Mouse (Mus musculus) kidney, embryonic 14.5 days (tissue): ENCODE measurements around the gene Ttc30b. TPM values are rescaled to one million over a fixed set of nuclear protein-coding genes. Genes with fewer than 3 reads are reported as not detected.

ENCODE experiments used
- ATAC-seq: fragments of 200-750 bp; cut with Nextera tagmentation; 2 replicates; pipeline ENCODE4 v1.8.0; 2017; ENCODE audit warnings: moderate number of reproducible peaks, mild to moderate bottlenecking, moderate TSS enrichment, moderate library complexity; ENCODE audit not compliant: low FRiP score, low TSS enrichment
- H3K27ac ChIP-seq: fragments of 300-500 bp; sonication (generic); 2 replicates; pipeline ENCODE4 v1.5.1; 2014; ENCODE audit warnings: low read depth, mild to moderate bottlenecking, low read length, moderate library complexity, mixed read lengths
- H3K27me3 ChIP-seq: fragments of 300-500 bp; sonication (generic); 2 replicates; pipeline ENCODE4 v1.6.1; 2014; ENCODE audit warnings: mild to moderate bottlenecking, low read length; ENCODE audit not compliant: control insufficient read depth, insufficient read depth
- H3K36me3 ChIP-seq: fragments of 300-500 bp; sonication (generic); 2 replicates; pipeline ENCODE4 v1.6.1; 2014; ENCODE audit warnings: low read length, mixed read lengths; ENCODE audit not compliant: control insufficient read depth, insufficient read depth
- H3K4me1 ChIP-seq: fragments of 300-500 bp; sonication (generic); 2 replicates; pipeline ENCODE4 v1.6.1; 2014; ENCODE audit warnings: low read length, mixed read lengths; ENCODE audit not compliant: control insufficient read depth, insufficient read depth
- H3K4me2 ChIP-seq: fragments of 300-500 bp; sonication (generic); replicated peaks from 2 replicates; pipeline ENCODE4 v1.6.1; 2014; ENCODE audit warnings: low read depth, mild to moderate bottlenecking, low read length
- H3K4me3 ChIP-seq: fragments of 300-500 bp; sonication (generic); 2 replicates; pipeline ENCODE4 v1.5.1; 2014; ENCODE audit warnings: mild to moderate bottlenecking, low read length
- H3K9ac ChIP-seq: fragments of 300-500 bp; sonication (generic); 2 replicates; pipeline ENCODE4 v1.6.1; 2014; ENCODE audit warnings: low read depth, mild to moderate bottlenecking, low read length, moderate library complexity
- H3K9me3 ChIP-seq: fragments of 300-500 bp; sonication (generic); 2 replicates; pipeline ENCODE4 v1.6.1; 2016; ENCODE audit warnings: low read length; ENCODE audit not compliant: control insufficient read depth
- WGBS: fragments of 180-500 bp; shearing (Covaris S2); extraction: QIAGEN DNeasy Blood & Tissue Kit; methylation state at CpG from one replicate; pipeline ENCODE4 v1.1.7; 2014; 5-methylcytosine and 5-hydroxymethylcytosine counted together
- polyA plus RNA-seq: library from polyadenylated mRNA; unstranded; fragments of >200 nt; fragmentation: Nextera tagmentation; extraction: Ambion mirVana; gene quantifications from 2 replicates; pipeline ENCODE4 v1.2.1, GENCODE M21; 2014

The Ttc30b gene
- polyA plus RNA-seq, 1 experiment from 2014 or later, result 10.8 TPM

- 91% methylated on average over 6 of the region's 6 CpGs for WGBS
- no peaks in the 10 kb centered on the region for H3K9me3 ChIP-seq
- no peak overlapping the region for H3K27ac ChIP-seq
- peaks cover 20% of the 10 kb centered on the region for H3K36me3 ChIP-seq
- no peaks in the 10 kb centered on the region for H3K27me3 ChIP-seq
- H3K4me2 ChIP-seq, result no peak overlapping the region
- no peaks in the 10 kb centered on the region for H3K4me1 ChIP-seq
- no peak for ATAC-seq
- no peak overlapping the region for H3K9ac ChIP-seq
- no peak overlapping the region for H3K4me3 ChIP-seq
These were observed 8.5 kb downstream of the Ttc30b start for GRCm38 (mm10) chr2:75929786-75930444.

GRCm38 (mm10) chr2:75929141-75929540 is 9.2 kb downstream of the Ttc30b start:
- Histone ChIP-seq H3K27me3 (no peaks in the 10 kb centered on the region), H3K9me3 (no peaks in the 10 kb centered on the region), H3K4me3 (no peak overlapping the region), H3K36me3 (peaks cover 20% of the 10 kb centered on the region), H3K9ac (no peak overlapping the region), H3K4me2 (no peak overlapping the region), H3K4me1 (no peaks in the 10 kb centered on the region), H3K27ac (no peak overlapping the region)
- no peak for ATAC-seq
- WGBS, result 96% methylated on average over 2 of the region's 2 CpGs

GRCm38 (mm10) chr2:75928011-75928410 is 10.4 kb downstream of the Ttc30b start:
- Histone ChIP-seq H3K27me3 (no peaks in the 10 kb centered on the region), H3K27ac (no peak overlapping the region), H3K36me3 (peaks cover 20% of the 10 kb centered on the region), H3K9me3 (no peaks in the 10 kb centered on the region), H3K4me2 (no peak overlapping the region), H3K4me1 (no peaks in the 10 kb centered on the region), H3K4me3 (no peak overlapping the region), H3K9ac (no peak overlapping the region)
- no peak for ATAC-seq
- 98% methylated on average over 3 of the region's 3 CpGs for WGBS

- Histone ChIP-seq H3K4me2 (no peak overlapping the region), H3K27me3 (no peaks in the 10 kb centered on the region), H3K9ac (no peak overlapping the region), H3K36me3 (peaks cover 24% of the 10 kb centered on the region), H3K4me1 (no peaks in the 10 kb centered on the region), H3K4me3 (no peak overlapping the region), H3K27ac (no peak overlapping the region), H3K9me3 (no peaks in the 10 kb centered on the region)
- ATAC-seq, result no peak
- WGBS, result 82% methylated on average over 5 of the region's 5 CpGs
These were observed 12.3 kb downstream of the Ttc30b start for GRCm38 (mm10) chr2:75926061-75926460.

- H3K9ac ChIP-seq, result no peak overlapping the region
- H3K9me3 ChIP-seq, result no peaks in the 10 kb centered on the region
- no peaks in the 10 kb centered on the region for H3K4me1 ChIP-seq
- H3K4me2 ChIP-seq, result no peak overlapping the region
- no peaks in the 10 kb centered on the region for H3K27me3 ChIP-seq
- ATAC-seq, result no peak
- 77% methylated on average over 4 of the region's 4 CpGs for WGBS
- no peak overlapping the region for H3K27ac ChIP-seq
- H3K4me3 ChIP-seq, result no peak overlapping the region
- H3K36me3 ChIP-seq, result peaks cover 18% of the 10 kb centered on the region
These were observed 14.5 kb downstream of the Ttc30b start for GRCm38 (mm10) chr2:75923807-75924340.

GRCm38 (mm10) chr2:75915040-75915439 is 23.3 kb downstream of the Ttc30b start:
- Histone ChIP-seq H3K9ac (no peak overlapping the region), H3K9me3 (no peaks in the 10 kb centered on the region), H3K4me2 (no peak overlapping the region), H3K4me3 (no peak overlapping the region), H3K27ac (no peak overlapping the region), H3K27me3 (no peaks in the 10 kb centered on the region), H3K4me1 (no peaks in the 10 kb centered on the region), H3K36me3 (peaks cover 37% of the 10 kb centered on the region)
- WGBS, result 98% methylated on average over 3 of the region's 3 CpGs
- no peak for ATAC-seq

- 82% methylated on average over 1 of the region's 1 CpGs for WGBS
- Histone ChIP-seq H3K9me3 (no peaks in the 10 kb centered on the region), H3K9ac (no peak overlapping the region), H3K4me1 (no peaks in the 10 kb centered on the region), H3K27ac (no peak overlapping the region), H3K4me3 (no peak overlapping the region), H3K36me3 (peaks cover 53% of the 10 kb centered on the region), H3K4me2 (no peak overlapping the region), H3K27me3 (no peaks in the 10 kb centered on the region)
- no peak for ATAC-seq
These were observed 31.2 kb downstream of the Ttc30b start for GRCm38 (mm10) chr2:75907142-75907541.

GRCm38 (mm10) chr2:75901869-75902268 is 36.5 kb downstream of the Ttc30b start:
- WGBS, result 93% methylated on average over 9 of the region's 9 CpGs
- no peak for ATAC-seq
- H3K36me3 ChIP-seq, result peaks cover 28% of the 10 kb centered on the region
- H3K4me1 ChIP-seq, result no peaks in the 10 kb centered on the region
- H3K9me3 ChIP-seq, result 0 out of 2 replicates have a peak, but pooled peaks cover 3% of the 10 kb centered on the region
- H3K27me3 ChIP-seq, result no peaks in the 10 kb centered on the region
- no peak overlapping the region for H3K27ac ChIP-seq
- no peak overlapping the region for H3K9ac ChIP-seq
- H3K4me2 ChIP-seq, result no peak overlapping the region
- H3K4me3 ChIP-seq, result no peak overlapping the region

- H3K4me2 ChIP-seq, result no peak overlapping the region
These were observed 38.1 kb downstream of the Ttc30b start for GRCm38 (mm10) chr2:75900281-75900680.

More at GRCm38 (mm10) chr2:75900281-75900680, 38.1 kb downstream of the Ttc30b start:
- 82% methylated on average over 1 of the region's 1 CpGs for WGBS
- no peaks in the 10 kb centered on the region for H3K4me1 ChIP-seq
- no peak overlapping the region for H3K9ac ChIP-seq
- peaks cover 23% of the 10 kb centered on the region; the same call in 1 of the 2 replicates for H3K36me3 ChIP-seq
- H3K4me3 ChIP-seq, result no peak overlapping the region
- H3K27ac ChIP-seq, result no peak overlapping the region
- no peaks in the 10 kb centered on the region for H3K27me3 ChIP-seq
- ATAC-seq, result no peak
- H3K9me3 ChIP-seq, result 0 out of 2 replicates have a peak, but pooled peaks cover 3% of the 10 kb centered on the region
